Mouse (Mus musculus) MEL (cell line): ENCODE data around the gene Myof.

Experiments
- CHD1 ChIP-seq: IDR thresholded peaks from 2 replicates; pipeline ENCODE4 v1.6.1; 2012; ENCODE audit warnings: low read depth, mild to moderate bottlenecking, inconsistent platforms, low read length, improper control_type of control experiment
- CTCF ChIP-seq, 3 experiments: IDR thresholded peaks in 2 of 3; conservative IDR thresholded peaks in 1 of 3; 2 replicates each; pipeline ENCODE4 v1.5.1; 2011 to 2012; ENCODE audit warnings: low read length in 3 of 3, low read depth in 2 of 3, mild to moderate bottlenecking in 2 of 3, improper control_type of control experiment in 1 of 3, inconsistent platforms in 1 of 3, mixed read lengths in 1 of 3, moderate library complexity in 1 of 3; ENCODE audit not compliant: control insufficient read depth in 1 of 3, insufficient read depth in 1 of 3, poor library complexity in 1 of 3, severe bottlenecking in 1 of 3
- E2F4 ChIP-seq: IDR thresholded peaks from 2 replicates; pipeline ENCODE4 v1.6.1; 2011; ENCODE audit warnings: low read depth, low read length, improper control_type of control experiment, borderline replicate concordance
- ETS1 ChIP-seq: IDR thresholded peaks from 2 replicates; pipeline ENCODE4 v1.6.1; 2012; ENCODE audit warnings: low read depth, mild to moderate bottlenecking, inconsistent platforms, low read length, improper control_type of control experiment, moderate library complexity
- MAX ChIP-seq: IDR thresholded peaks from 2 replicates; pipeline ENCODE4 v1.6.1; 2011; ENCODE audit warnings: low read length, improper control_type of control experiment
- POLR2A ChIP-seq, 2 experiments: IDR thresholded peaks; 2 replicates each; pipeline ENCODE4 v1.6.1; 2011 to 2012; ENCODE audit warnings: low read length in 2 of 2, mild to moderate bottlenecking in 2 of 2, control low read depth in 1 of 2, improper control_type of control experiment in 1 of 2, low read depth in 1 of 2, moderate library complexity in 1 of 2; ENCODE audit not compliant: control insufficient read depth in 1 of 2, insufficient read depth in 1 of 2, poor library complexity in 1 of 2
- SMC3 ChIP-seq: IDR thresholded peaks from 2 replicates; pipeline ENCODE4 v1.6.1; 2011; ENCODE audit warnings: low read depth, low read length, improper control_type of control experiment
- ZC3H11A ChIP-seq: IDR thresholded peaks from 2 replicates; pipeline ENCODE4 v1.6.1; 2012; ENCODE audit warnings: low read depth, mild to moderate bottlenecking, inconsistent platforms, low read length, improper control_type of control experiment
- ZKSCAN1 ChIP-seq: IDR thresholded peaks from 2 replicates; pipeline ENCODE4 v1.6.1; 2012; ENCODE audit warnings: low read depth, mild to moderate bottlenecking, inconsistent platforms, low read length, improper control_type of control experiment, moderate library complexity

DNA sequence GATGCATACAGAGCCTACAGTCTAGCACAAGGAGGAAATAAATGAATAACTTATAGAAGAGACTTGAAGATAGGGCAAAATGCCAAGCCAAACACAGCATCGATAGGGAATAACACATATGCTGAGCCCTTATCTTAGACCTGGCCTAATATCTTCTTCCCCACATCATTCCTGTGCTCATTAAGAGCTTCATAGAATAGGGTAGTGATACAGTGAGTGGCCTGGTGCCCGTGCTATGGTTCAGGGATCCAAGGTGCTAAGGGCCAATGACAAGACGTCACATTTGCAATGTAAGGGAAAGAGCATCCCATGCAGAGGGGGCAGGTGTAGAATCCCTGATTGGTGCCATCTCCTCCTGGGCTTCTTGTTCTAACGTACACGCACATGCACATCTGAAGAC is 28.9 kb downstream of the Myof start:
- TF ChIP-seq CTCF (IDR thresholded peaks at IDR 0.05 in 2 of 3, conservative IDR thresholded peaks at IDR 0.05 in 1 of 3; ENCODE audit: control insufficient read depth in 1 of 3, insufficient read depth in 1 of 3, low read depth in 2 of 3, low read length in 3 of 3, poor library complexity in 1 of 3, severe bottlenecking in 1 of 3) (no peak), ZC3H11A (no peak), POLR2A (IDR thresholded peaks at IDR 0.05; ENCODE audit: control insufficient read depth in 1 of 2, insufficient read depth in 1 of 2, low read depth in 1 of 2, low read length in 2 of 2, poor library complexity in 1 of 2) (no peak), SMC3 (no peak), ZKSCAN1 (no peak), CHD1 (no peak), E2F4 (no peak), ETS1 (no peak), MAX (no peak)
